Mouse (Mus musculus) ES-Bruce4 (cell line): ENCODE results near the gene Gjb5.

ENCODE experiments used
- CTCF ChIP-seq: IDR thresholded peaks from one replicate; pipeline ENCODE4 v1.8.1; 2011; ENCODE audit warnings: low read depth, low read length
- EP300 ChIP-seq: IDR thresholded peaks from 2 replicates; pipeline ENCODE4 v1.6.1; 2011; ENCODE audit warnings: low read depth, low read length; ENCODE audit not compliant: insufficient read depth
- POLR2A ChIP-seq: IDR thresholded peaks from one replicate; pipeline ENCODE4 v1.8.1; 2011; ENCODE audit warnings: low read length; ENCODE audit not compliant: insufficient read depth

DNA sequence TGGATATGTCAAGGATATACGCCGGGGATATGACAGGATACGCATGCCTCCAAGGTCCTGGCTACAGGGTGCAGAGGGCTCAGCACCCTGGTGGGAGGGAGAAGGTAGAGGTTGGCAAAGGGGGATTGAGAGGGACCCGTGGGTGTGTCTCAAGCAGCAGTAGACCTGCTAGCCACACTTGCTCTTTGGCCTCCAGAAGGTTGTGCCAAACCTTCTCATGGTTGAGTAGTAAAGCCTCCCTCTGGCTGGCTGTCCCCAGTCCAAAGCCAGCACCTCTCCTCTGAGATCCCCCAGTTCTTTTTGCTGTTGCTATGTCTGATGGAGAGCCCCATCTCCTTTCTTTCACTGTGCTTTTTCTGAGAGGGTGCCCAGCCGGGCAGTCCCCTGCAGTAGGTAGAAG, 32.7 kb downstream of the Gjb5 start:
- TF ChIP-seq POLR2A (no peak), EP300 (no peak), CTCF (no peak)
